Mouse (Mus musculus) embryonic facial prominence, embryonic 10.5 days (tissue): ENCODE data around the gene Prtg. TPM values are rescaled to one million over a fixed set of nuclear protein-coding genes. Genes with fewer than 3 reads are reported as not detected.

Experiments used
- DNase-seq: peaks from one replicate; pipeline ENCODE4 v3.0.0-alpha.2; 2017; ENCODE audit warnings: low spot score
- H3K27ac ChIP-seq: fragments of 300-500 bp; sonication (generic); replicated peaks from 2 replicates; pipeline ENCODE4 v1.5.1; 2016; ENCODE audit warnings: mild to moderate bottlenecking
- H3K27me3 ChIP-seq: fragments of 300-500 bp; sonication (generic); replicated peaks from 2 replicates; pipeline ENCODE4 v1.6.1; 2016; ENCODE audit warnings: low read depth, mild to moderate bottlenecking; ENCODE audit not compliant: poor library complexity, severe bottlenecking
- H3K36me3 ChIP-seq: fragments of 300-500 bp; sonication (generic); replicated peaks from 2 replicates; pipeline ENCODE4 v1.6.1; 2016; ENCODE audit warnings: mild to moderate bottlenecking, moderate library complexity
- H3K4me1 ChIP-seq: fragments of 300-500 bp; sonication (generic); 2 replicates; pipeline ENCODE4 v1.6.1; 2016
- H3K4me3 ChIP-seq: fragments of 300-500 bp; sonication (generic); 2 replicates; pipeline ENCODE4 v1.5.1; 2016; ENCODE audit warnings: mild to moderate bottlenecking, moderate library complexity
- H3K9me3 ChIP-seq: fragments of 300-500 bp; sonication (generic); 2 replicates; pipeline ENCODE4 v1.6.1; 2016; ENCODE audit warnings: mild to moderate bottlenecking
- WGBS: fragments of 180-500 bp; shearing (Covaris S2); methylation state at CpG from one replicate; pipeline ENCODE4 v1.1.7; 2016; 5-methylcytosine and 5-hydroxymethylcytosine counted together
- polyA plus RNA-seq: library from polyadenylated mRNA; unstranded; fragments of >200 nt; fragmentation: Nextera tagmentation; extraction: Ambion mirVana; gene quantifications from 2 replicates; pipeline ENCODE4 v1.2.1, GENCODE M21; 2016

Gene Prtg
- polyA plus RNA-seq, 1 experiment from 2014 or later, result 9.5 TPM

DNA sequence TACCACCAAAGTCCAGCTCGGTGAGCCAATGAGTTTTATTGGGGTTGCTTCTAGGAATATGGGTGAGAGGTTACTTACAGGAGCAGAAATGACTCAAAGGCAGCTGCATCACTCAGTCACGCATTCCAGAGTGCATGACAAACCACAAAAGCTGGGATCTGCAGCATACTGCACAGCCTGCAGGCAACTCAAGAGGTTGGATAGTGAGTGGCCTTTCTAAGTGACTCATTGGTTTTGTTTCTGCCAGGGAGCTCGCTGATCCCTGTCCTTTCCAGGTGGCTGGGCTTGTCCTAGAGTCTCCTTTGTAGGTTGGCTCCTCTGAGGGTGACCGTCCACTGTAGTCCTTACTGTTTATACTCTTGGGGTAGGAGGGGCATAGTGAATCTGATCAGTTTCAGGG is 39.5 kb downstream of the Prtg start:
- no peaks in the 10 kb centered on the region for H3K4me1 ChIP-seq
- H3K4me3 ChIP-seq, result no peak overlapping the region
- H3K27me3 ChIP-seq, result no peaks in the 10 kb centered on the region
- DNase-seq, result no peak
- 89% methylated on average over 4 of the region's 4 CpGs for WGBS
- H3K36me3 ChIP-seq, result peaks cover 96% of the 10 kb centered on the region
- peaks cover 4% of the 10 kb centered on the region; the same call in 1 of the 2 replicates for H3K9me3 ChIP-seq
- H3K27ac ChIP-seq, result no peak overlapping the region

DNA sequence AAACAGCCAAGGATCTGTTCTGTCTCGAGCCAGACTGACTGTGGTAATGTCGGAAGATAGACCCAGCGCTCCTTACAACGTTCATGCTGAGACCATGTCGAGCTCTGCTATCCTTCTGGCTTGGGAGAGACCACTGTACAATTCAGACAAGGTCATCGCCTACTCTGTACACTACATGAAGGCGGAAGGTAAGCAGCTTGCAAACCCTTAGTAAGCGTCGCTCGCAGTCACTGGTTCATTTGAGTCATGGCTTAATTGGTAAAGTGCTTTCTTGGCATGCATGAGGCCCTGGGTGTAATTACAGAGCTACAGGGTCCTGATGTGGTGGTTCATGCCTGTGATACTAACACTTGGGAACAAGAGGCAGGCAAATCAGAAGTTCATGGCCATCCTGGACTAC is 44.9 kb downstream of the Prtg start:
- peaks cover 98% of the 10 kb centered on the region for H3K36me3 ChIP-seq
- WGBS, result 95% methylated on average over 10 of the region's 10 CpGs

DNA sequence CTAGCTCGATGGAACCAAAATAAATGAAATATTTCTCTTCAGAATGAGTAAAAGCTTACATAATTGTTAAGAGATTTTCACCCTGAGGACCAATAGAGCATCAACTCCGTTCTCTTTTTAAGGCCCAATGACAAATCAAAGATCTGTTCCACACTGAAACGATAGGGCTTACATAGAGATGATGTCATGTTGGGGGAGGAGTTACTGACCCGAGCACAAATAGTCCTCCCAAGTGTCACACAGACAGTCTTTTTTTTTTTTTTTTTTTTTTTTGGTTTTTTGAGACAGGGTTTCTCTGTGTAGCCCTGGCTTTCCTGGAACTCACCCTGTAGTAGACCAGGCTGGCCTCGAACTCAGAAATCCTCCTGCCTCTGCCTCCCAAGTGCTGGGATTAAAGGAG is 45.3 kb downstream of the Prtg start:
- H3K4me1 ChIP-seq, result peaks cover 13% of the 10 kb centered on the region
- H3K27ac ChIP-seq, result no peak overlapping the region
- H3K4me3 ChIP-seq, result no peak overlapping the region
- 88% methylated on average over 5 of the region's 5 CpGs for WGBS
- H3K36me3 ChIP-seq, result peaks cover 98% of the 10 kb centered on the region
- no peaks in the 10 kb centered on the region for H3K27me3 ChIP-seq
- peaks cover 4% of the 10 kb centered on the region; the same call in 1 of the 2 replicates for H3K9me3 ChIP-seq
- no peak for DNase-seq

More for the DNA sequence above, 44.9 kb downstream of the Prtg start:
- no peak overlapping the region for H3K27ac ChIP-seq
- peaks cover 13% of the 10 kb centered on the region for H3K4me1 ChIP-seq
- H3K4me3 ChIP-seq, result no peak overlapping the region
- DNase-seq, result no peak
- H3K9me3 ChIP-seq, result peaks cover 4% of the 10 kb centered on the region; the same call in 1 of the 2 replicates
- no peaks in the 10 kb centered on the region for H3K27me3 ChIP-seq

DNA sequence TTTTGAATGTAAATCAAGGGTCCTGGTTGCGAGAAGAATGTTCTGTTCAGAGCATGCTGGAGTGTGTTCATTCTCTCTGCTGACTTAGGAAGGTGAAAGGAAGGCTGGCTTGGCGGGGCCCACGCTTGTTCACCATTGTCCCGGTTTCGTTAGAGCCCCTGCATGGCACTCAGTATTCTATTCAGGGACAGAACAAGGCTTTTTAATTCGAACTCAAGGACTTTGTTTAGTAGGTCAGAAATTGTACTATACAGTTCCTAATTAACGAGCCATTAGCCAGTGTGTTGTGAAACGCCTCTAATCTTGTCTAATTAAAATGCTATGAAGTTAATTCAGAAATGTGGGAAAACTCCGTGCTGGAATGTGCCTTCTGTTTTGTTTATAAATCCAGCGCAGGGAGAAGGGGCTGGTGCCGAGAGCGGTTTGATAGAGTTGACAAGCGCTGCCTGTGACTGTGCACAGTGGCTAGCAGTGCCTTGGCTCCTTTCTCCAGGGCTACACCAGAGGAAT is 47.1 kb downstream of the Prtg start:
- H3K27ac ChIP-seq, result 0 out of 2 replicates have a peak overlapping the region, but pooled peaks have one; percentile 3

DNA sequence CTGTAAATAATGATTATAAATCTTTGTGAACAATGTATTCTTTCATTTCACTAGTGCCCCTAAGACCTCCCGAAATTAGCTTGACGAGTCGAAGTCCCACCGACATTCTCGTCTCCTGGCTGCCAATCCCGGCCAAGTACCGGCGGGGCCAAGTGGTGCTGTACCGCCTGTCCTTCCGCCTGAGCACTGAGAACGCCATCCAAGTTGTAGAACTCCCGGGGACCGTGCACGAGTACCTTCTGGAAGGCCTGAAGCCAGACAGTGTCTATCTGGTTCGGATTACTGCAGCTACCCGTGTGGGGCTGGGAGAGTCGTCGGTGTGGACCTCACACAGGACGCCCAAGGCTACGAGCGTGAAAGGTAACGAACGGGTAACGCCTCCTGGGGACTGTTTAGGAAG is 50.0 kb downstream of the Prtg start:
- Histone ChIP-seq H3K4me1 (peaks cover 13% of the 10 kb centered on the region), H3K36me3 (peaks cover 91% of the 10 kb centered on the region), H3K4me3 (no peak overlapping the region), H3K27me3 (no peaks in the 10 kb centered on the region), H3K9me3 (no peaks in the 10 kb centered on the region), H3K27ac (no peak overlapping the region)
- 89% methylated on average over 24 of the region's 24 CpGs for WGBS
- DNase-seq, result no peak

More for the DNA sequence above, 47.1 kb downstream of the Prtg start:
- Histone ChIP-seq H3K4me1 (peaks cover 13% of the 10 kb centered on the region), H3K27me3 (no peaks in the 10 kb centered on the region), H3K36me3 (peaks cover 99% of the 10 kb centered on the region), H3K9me3 (peaks cover 4% of the 10 kb centered on the region; the same call in 1 of the 2 replicates), H3K4me3 (no peak overlapping the region)
- no peak for DNase-seq
- 62% methylated on average over 13 of the region's 13 CpGs for WGBS

DNA sequence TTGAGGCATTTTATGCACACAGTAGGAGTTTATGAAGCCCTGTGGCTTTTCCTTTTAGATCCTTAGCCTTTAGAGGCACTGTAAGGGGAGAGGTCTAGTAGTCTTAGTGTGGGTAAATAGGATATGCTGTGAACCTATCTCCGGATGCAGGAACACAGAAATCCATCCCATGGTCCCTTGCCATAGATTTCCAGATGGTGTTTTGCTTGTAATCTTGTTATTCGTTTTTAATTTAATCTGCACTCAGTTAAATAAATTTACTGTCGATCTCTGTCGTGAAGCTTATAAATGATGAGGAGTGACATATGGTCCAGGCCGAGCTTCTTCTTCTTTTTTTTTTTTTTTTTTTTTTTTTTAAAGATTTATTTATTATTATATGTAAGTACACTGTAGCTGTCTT is 54.1 kb downstream of the Prtg start:
- H3K4me1 ChIP-seq, result peaks cover 28% of the 10 kb centered on the region
- peaks cover 78% of the 10 kb centered on the region for H3K36me3 ChIP-seq
- no peak for DNase-seq
- H3K4me3 ChIP-seq, result no peak overlapping the region
- H3K9me3 ChIP-seq, result no peaks in the 10 kb centered on the region
- 86% methylated on average over 5 of the region's 5 CpGs for WGBS
- no peak overlapping the region for H3K27ac ChIP-seq
- H3K27me3 ChIP-seq, result no peaks in the 10 kb centered on the region

DNA sequence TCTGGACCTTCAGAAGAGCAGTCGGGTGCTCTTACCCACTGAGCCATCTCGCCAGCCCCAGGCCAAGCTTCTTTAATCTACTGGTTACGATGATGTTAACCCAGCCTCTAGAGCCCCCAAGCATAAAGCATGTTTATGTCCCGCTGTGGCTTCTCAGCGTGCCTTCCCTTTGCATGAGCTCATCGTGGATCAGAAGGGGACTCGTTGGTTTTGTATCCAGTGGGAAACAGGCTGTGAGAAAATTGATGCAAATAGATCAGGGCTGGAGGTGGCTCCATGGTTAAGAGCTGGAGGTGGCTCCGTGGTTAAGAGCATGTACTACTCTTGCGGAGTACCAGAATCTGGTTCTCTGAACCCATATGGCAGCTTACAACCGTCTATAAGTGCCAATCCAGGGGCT is 54.6 kb downstream of the Prtg start:
- Histone ChIP-seq H3K4me3 (no peak overlapping the region), H3K4me1 (peaks cover 29% of the 10 kb centered on the region), H3K36me3 (peaks cover 77% of the 10 kb centered on the region), H3K27me3 (no peaks in the 10 kb centered on the region), H3K27ac (no peak overlapping the region), H3K9me3 (no peaks in the 10 kb centered on the region)
- no peak for DNase-seq
- 91% methylated on average over 10 of the region's 10 CpGs for WGBS

DNA sequence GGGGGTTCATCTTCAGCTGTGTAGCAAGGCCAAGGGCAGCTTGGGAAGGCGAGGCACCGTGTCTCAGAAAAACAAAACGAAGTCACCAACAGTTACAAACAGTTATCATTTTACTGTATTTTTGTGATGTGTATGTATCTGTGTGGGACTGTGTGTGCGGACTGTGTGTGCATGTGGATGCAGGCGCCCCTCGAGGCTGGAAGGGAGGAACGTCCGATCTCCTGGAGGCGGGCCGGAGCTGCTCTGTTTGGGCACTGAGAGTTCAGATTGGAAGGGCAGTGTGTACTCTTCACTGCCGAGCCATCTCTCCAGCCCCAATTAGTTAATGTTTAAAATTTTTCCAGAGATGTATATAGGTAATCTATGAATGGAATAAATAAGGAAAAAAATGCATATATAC is 55.5 kb downstream of the Prtg start:
- Histone ChIP-seq H3K9me3 (no peaks in the 10 kb centered on the region), H3K27ac (no peak overlapping the region), H3K36me3 (peaks cover 77% of the 10 kb centered on the region), H3K27me3 (no peaks in the 10 kb centered on the region), H3K4me3 (no peak overlapping the region), H3K4me1 (peaks cover 29% of the 10 kb centered on the region)
- DNase-seq, result no peak
- 86% methylated on average over 11 of the region's 11 CpGs for WGBS

DNA sequence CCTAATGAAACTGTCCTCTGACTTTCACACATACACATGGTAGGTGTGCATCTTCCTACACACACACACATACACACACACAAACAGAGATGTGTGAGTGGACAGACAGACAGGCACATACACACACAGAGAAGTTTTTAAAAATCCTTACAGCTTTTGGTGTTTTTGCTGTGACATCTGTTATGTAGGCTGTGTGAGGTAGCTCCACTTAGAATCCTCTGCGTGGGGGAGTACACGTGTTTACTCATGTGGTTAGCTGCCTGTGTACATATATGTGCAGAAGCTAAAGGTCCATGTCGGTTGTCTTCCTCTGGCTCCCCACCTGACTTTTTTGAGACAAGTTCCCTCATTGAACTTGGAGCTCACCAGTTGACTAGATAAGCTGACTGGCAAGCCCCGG is 56.3 kb downstream of the Prtg start:
- Histone ChIP-seq H3K27me3 (no peaks in the 10 kb centered on the region), H3K27ac (peak overlapping the region; percentile 66; the same call in 1 of the 2 replicates), H3K4me3 (no peak overlapping the region), H3K9me3 (no peaks in the 10 kb centered on the region), H3K36me3 (peaks cover 74% of the 10 kb centered on the region), H3K4me1 (peaks cover 29% of the 10 kb centered on the region)
- no peak for DNase-seq
- WGBS, result 92% methylated on average over 4 of the region's 4 CpGs

DNA sequence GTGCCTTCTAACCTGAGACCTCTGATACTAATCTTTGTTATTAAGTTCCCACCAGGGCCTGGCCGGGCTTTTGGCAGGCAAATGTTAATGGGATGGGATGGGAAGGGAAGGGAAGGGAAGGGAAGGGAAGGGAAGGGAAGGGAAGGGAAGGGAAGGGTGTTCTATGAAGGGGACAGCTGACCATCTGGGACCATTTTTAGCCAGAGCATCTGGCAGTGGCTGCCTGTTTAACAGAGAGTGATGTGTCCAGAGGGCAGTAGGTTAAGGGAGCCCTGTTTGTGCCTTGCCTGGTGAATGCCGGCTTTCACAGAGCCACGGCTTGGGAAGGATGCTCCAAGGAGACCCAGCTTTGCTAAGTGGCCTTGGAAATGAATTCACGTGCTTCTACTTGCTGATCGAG is 57.1 kb downstream of the Prtg start:
- Histone ChIP-seq H3K27me3 (no peaks in the 10 kb centered on the region), H3K27ac (peak overlapping the region; percentile 66), H3K4me1 (peaks cover 29% of the 10 kb centered on the region), H3K4me3 (no peak overlapping the region), H3K9me3 (no peaks in the 10 kb centered on the region), H3K36me3 (peaks cover 73% of the 10 kb centered on the region)
- DNase-seq, result peak; percentile 63
- WGBS, result 28% methylated on average over 5 of the region's 5 CpGs

DNA sequence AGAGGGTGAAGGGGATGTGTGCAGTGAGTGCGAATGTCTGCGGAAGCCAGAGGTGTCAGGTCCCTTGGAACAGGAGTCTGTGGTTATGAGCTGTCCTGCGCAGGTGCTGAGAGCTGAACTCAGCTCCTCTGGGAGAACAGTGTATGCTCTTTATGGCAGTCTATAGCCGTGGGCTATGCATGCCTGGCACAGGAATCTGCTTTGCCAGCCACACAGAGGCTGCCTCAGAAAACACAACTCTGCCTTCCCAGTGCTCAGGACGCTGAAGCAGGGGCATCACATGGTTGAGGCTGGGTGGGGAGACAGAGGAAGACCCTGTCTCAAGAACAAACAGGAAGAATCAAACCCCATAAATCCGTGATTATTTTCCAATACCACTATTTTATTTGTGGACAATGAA is 60.8 kb downstream of the Prtg start:
- no peak overlapping the region for H3K4me3 ChIP-seq
- no peaks in the 10 kb centered on the region for H3K9me3 ChIP-seq
- peaks cover 63% of the 10 kb centered on the region for H3K4me1 ChIP-seq
- 86% methylated on average over 6 of the region's 6 CpGs for WGBS
- peaks cover 64% of the 10 kb centered on the region for H3K36me3 ChIP-seq
- no peak for DNase-seq
- no peaks in the 10 kb centered on the region for H3K27me3 ChIP-seq
- H3K27ac ChIP-seq, result no peak overlapping the region

DNA sequence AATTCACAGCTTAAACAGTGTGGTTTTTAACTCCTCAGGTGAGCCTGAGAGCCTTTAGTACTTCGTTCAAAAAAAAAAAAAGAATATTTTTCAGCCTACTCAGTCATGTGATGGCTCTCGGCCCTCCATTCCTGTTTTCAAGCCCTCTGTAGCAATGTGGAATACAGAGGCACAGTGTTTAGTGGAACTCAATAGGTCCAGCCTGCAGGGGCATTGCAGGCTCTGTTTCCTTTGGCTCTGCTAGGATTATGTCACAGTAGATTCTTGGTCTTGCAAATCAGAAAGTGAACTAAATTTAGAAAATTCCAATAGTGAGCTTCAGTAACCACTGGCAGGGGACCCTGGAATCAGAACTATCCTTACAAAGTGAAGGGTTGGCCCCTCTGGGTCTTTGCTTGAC is 62.1 kb downstream of the Prtg start:
- no peaks in the 10 kb centered on the region for H3K9me3 ChIP-seq
- H3K4me1 ChIP-seq, result peaks cover 57% of the 10 kb centered on the region
- WGBS, result 86% methylated on average over 2 of the region's 2 CpGs
- H3K36me3 ChIP-seq, result peaks cover 58% of the 10 kb centered on the region
- no peak overlapping the region for H3K4me3 ChIP-seq
- H3K27ac ChIP-seq, result no peak overlapping the region
- no peaks in the 10 kb centered on the region for H3K27me3 ChIP-seq
- DNase-seq, result no peak

DNA sequence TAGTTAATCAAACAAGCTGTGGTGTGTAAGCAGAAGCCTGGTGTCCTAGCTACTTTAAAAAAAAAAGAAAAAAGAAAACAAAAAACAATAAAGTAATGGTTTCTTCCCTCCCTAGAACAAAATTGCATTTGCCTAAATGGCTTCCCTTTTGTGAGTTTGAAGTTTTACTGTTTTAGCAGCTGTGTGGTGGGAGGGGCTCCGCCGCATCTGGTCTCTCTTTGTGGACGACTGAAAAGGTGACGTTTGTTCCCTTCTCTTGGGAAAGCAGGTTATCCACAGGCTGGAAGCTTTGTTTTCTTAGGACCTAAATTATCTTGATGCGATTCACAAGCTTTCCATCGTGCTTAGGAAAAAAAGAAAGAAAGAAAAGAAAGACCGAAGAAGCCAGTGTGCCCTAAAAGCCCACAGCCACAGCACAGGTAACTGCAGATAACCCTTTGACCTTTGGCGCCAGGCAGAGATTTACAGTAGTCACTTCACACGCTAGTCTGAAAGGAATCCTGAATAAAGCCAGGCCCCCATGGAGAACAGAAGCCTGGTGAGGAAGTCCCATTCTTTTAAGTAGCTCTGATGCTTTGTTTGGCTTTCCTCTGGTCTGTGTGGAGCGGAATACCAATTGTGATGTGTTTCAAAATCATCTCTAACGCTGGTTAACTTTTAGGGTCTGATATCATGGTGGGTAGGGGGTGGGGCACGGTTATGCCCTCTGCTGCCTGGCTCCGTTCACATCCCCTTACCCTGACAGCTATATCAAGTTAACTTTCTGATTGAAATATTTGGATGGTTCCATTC is 65.0 kb downstream of the Prtg start:
- peak; percentile 42 for DNase-seq
- peak overlapping the region; percentile 77 for H3K27ac ChIP-seq
- no peaks in the 10 kb centered on the region for H3K9me3 ChIP-seq
- H3K36me3 ChIP-seq, result peaks cover 67% of the 10 kb centered on the region
- H3K27me3 ChIP-seq, result no peaks in the 10 kb centered on the region
- peaks cover 42% of the 10 kb centered on the region for H3K4me1 ChIP-seq
- 25% methylated on average over 13 of the region's 13 CpGs for WGBS
- H3K4me3 ChIP-seq, result no peak overlapping the region
